Mouse (Mus musculus) brain, embryonic 14.5 days (tissue): Measurements from ENCODE around the gene Reg4.

Experiments used
- CTCF ChIP-seq: fragments of 200-500 bp; IDR thresholded peaks from 2 replicates; pipeline ENCODE4 v1.5.1; 2012; ENCODE audit warnings: inconsistent platforms, mild to moderate bottlenecking, moderate library complexity, borderline replicate concordance; ENCODE audit not compliant: insufficient read depth, insufficient read length; ENCODE audit errors: extremely low read depth
- POLR2A ChIP-seq: fragments of 200-500 bp; IDR thresholded peaks from 2 replicates; pipeline ENCODE4 v1.6.1; 2012; ENCODE audit warnings: mild to moderate bottlenecking, inconsistent platforms, borderline replicate concordance; ENCODE audit not compliant: poor library complexity, insufficient read depth, insufficient read length, severe bottlenecking; ENCODE audit errors: extremely low read depth

DNA sequence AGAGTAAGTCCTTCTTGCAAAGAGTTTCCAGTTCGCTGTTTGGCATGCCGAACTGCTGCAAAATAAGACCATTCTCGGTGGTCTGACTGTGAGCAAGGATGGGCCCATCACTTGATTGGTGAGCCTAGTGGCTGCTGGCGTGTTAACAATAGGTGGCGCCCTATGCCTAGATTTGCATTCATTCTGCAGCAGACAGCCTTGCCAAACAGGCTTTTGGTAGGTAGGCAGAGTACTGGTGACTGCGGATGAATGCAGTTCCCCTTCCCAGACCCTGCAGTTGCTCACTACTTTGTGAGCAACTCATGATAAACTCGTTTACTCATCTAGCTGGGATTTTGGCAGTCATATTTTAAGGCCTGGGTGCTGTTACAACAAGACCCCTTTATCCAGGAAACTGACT is 41.2 kb upstream of the Reg4 start:
- TF ChIP-seq CTCF: peak; percentile 68; the same call in 1 of the 2 replicates
- no peak for TF ChIP-seq POLR2A
